Mouse (Mus musculus): ENCODE measurements around the gene Rgs3.
A peak's percentile ranks its signal among the peaks of the same experiment; 100 is the strongest.

Rgs3 gene

DNA sequence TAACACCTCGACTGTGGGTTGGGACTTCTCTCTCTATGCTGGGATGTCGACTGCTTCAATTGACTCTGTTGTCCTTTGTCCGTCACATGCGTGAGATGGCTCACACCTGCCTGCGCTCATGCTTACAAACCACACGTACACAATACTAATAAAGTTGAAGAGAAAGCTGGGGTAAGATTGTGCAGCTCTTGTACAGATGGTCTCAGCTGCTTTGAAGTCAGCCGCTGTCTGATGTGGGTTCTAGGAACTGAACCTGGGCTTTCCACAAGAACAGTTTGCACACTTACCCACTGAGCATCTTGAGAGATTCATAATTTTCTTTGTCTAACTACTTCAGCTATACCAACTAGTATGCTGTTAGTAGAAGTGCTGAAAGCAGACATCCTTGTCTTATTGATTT lies 7.7 kb upstream of the Rgs3 start:
- peak; percentile 35 for DNase-seq (ENCODE audit: low read depth)

DNA sequence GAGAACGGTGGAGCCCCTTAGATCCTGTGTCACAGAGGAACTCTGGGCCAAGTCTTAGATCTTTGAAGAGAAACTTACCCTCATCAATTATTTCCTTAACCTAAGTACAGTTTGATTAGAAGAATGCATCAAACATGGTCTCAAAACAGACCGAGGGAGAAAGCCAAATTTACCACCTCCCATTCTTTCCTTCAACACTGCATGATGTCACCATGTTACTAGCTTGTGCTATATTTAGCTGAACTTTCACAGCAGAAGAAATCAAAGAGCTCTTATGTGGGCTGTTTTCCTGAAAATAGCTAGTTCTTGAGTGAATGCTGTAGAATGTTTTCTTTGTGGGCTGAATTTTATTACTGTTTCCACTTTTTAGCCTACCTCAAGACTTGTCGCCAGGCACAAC lies 2.2 kb upstream of the Rgs3 start:
- DNase-seq (ENCODE audit: low read depth) = no peak

DNA sequence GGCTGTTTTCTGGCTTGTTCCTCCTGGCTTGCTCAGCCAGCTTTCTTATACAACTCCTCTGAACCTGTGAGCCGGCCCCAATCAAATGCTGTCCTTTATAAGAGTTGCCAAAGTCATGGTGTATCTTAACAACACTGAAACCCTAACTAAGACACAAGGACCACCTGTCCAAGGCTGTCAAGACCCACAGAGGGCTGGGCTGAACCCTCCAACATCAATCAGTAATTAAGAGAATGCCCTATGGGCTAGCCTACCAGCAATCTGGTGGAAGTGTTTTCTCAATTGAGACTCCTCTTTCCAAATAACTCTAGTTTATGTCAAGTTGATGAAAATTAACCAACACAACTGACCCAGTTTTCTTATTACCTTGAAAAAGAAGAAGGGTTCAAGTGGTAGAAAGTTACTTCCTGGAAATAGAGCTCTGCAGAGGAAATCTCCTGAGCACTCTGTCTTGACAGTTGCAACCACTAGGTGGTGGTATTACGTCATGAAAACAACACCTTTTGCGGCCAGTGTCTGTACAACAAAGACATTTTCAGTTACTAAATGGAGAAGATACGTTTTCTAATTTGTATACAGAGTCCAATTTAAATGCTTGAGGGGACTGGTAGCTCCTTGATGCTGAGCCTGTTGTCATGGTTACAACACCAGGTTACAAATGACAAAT lies 1.4 kb downstream of the Rgs3 start:
- DNase-seq (ENCODE audit: low read depth) = peak; percentile 96

GRCm38 (mm10) chr4:62561630-62562001 lies 2.0 kb downstream of the Rgs3 start:
- no peak for DNase-seq (ENCODE audit: low read depth)

DNA sequence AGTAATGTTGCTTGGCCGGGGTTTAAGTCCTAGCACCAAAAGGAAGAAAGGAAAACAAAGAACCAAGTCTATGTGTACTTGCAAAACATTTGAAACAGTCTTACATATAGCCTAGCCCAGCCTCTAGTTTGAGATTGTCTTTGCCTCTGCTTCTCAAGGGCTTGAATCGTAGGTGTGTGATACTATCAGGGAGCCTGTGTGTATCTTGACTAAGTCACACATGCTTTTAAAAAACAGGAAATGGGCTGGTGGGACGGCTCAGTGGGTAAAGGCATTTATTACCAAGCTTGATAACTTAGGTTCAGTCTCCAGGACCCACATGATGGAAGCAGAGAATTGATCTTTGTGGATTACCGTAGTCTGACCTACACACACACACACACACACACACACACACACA lies 2.4 kb downstream of the Rgs3 start:
- DNase-seq (ENCODE audit: low read depth) = peak; percentile 84

DNA sequence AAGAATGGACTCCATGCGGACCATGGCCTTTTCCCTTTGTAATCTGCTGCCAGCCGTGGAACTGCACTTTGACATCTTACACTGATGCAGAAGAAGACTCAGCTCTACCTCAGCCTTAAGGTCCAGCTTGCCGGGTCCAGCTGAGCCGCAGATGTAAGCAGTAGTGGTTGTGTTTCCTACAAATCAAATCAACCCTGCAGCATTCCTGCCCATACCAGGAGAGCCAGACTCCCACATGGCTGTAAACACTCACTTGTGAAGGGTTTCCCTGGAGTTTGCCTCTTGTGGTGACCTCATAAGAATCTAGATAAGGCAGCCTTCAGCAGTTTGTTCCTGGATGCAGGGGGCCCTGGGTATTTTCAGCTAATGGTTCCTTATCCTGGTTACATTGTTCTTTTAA lies 6.9 kb downstream of the Rgs3 start:
- DNase-seq (ENCODE audit: low read depth) = no peak

GRCm38 (mm10) chr4:62567696-62568095 lies 8.0 kb downstream of the Rgs3 start:
- no peak for DNase-seq (ENCODE audit: low read depth)

- no peak for DNase-seq (ENCODE audit: low read depth)
Observed at GRCm38 (mm10) chr4:62568359-62568758, 8.7 kb downstream of the Rgs3 start.

DNA sequence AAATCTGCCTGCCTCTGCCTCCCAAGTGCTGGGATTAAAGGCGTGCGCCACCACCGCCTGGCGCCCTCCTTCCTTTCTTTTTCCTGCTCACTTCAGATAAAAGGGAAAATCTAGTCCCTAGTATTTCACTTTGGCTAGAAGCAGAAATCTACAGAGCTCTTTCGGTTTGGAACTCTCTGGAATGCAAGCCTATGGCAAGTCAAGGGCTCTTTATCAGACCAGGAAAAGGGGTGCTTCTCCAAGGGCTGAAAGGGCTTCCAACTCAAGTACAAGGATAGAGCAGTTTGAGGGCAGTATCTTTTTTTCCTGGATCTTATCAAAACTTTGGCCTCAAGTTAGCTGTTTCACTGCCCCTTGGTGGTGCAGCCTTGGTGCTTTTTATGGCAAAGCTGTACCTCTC lies 10.0 kb downstream of the Rgs3 start:
- DNase-seq (ENCODE audit: low read depth) = no peak

GRCm38 (mm10) chr4:62570029-62570428 lies 10.4 kb downstream of the Rgs3 start:
- DNase-seq (ENCODE audit: low read depth) = no peak

- DNase-seq (ENCODE audit: low read depth) = no peak
Observed at GRCm38 (mm10) chr4:62582365-62583264, 23.0 kb downstream of the Rgs3 start.

DNA sequence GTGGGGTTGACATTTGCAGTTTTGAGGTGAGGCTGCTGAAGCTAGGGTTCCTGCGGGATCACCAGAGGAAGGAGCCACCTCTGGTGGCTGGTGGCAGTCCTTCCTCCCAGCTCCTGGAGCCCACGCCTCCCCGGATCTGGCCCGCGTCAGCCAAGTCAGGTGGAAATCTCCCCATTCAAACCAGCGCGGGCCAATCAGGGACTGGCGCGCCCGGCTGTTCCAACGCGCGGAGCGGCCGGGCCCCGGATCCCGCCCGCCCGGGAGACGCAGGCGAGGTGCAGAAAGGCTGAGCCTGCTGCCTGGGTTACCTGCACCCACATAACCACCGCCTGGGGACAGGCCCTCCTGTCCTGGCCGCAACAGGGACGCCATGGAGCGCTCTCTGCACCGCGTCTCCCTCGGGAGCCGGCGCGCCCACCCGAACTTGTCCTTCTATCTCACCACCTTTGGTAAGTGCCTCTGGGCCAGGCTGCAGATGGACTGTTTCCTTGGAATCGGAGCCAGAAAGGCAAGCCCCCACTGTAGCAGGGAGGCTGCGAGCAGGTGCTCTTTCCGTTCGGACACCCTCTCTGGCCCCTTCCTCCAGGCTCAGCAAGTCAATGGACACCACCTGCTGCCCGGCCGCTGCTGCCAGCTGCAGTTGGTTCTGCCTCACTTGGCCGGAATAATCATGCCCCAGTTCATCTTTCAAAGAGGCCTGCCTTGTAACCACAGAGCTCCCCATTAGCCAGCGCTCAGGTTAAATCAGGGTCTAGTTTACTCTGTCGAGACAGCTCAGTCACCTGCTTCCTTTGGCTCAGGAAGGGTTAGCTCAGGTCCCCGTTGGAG lies 23.8 kb downstream of the Rgs3 start:
- DNase-seq (ENCODE audit: low read depth) = peak; percentile 86

DNA sequence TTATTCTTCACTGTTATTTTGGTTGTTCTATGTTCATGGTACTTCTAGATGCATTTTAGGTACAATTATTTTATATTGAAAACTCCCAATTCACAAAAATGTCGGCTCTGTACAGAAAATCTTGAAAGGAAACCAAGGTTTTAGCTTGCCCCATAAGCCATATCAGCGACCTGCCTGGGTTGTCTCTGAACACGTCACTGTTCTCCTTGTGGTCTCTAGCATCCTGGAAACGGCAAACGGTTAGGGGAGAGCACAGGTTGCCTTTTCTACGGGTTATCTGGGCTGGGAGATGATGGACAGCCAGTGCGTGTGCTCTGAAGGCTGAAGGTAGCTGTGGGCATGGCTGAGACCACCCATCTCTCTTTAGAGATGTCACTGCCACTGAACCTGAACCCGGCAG lies 27.4 kb downstream of the Rgs3 start:
- DNase-seq (ENCODE audit: low read depth) = peak; percentile 69

DNA sequence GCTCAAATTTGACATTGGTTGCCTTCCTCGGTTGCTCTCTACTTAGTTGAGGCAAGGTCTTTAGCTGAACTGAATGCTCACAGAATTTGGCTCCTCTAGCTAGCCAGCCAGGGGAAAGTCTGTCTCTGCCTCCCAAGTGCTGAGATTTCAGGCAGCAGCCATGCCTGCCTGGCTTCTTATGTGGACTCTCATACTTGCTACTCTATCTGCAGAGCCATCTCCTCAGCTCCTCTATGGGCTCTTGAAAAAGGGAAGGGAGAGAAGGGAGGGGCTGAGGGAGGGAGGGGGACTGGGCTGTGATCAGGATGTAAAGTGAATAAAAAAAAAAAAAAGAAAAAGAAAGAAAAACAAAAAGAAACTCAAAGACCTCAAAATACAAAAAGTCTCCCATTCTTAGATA lies 31.2 kb downstream of the Rgs3 start:
- DNase-seq (ENCODE audit: low read depth) = peak; percentile 46

- DNase-seq (ENCODE audit: low read depth) = peak; percentile 38
Observed at GRCm38 (mm10) chr4:62591326-62591725, 31.7 kb downstream of the Rgs3 start.

GRCm38 (mm10) chr4:62593546-62594240 lies 34.0 kb downstream of the Rgs3 start:
- DNase-seq (ENCODE audit: low read depth) = peak; percentile 86

- DNase-seq (ENCODE audit: low read depth) = no peak
Observed at GRCm38 (mm10) chr4:62594442-62594841, 34.8 kb downstream of the Rgs3 start.

- no peak for DNase-seq (ENCODE audit: low read depth)
Observed at GRCm38 (mm10) chr4:62596051-62596450, 36.4 kb downstream of the Rgs3 start.

DNA sequence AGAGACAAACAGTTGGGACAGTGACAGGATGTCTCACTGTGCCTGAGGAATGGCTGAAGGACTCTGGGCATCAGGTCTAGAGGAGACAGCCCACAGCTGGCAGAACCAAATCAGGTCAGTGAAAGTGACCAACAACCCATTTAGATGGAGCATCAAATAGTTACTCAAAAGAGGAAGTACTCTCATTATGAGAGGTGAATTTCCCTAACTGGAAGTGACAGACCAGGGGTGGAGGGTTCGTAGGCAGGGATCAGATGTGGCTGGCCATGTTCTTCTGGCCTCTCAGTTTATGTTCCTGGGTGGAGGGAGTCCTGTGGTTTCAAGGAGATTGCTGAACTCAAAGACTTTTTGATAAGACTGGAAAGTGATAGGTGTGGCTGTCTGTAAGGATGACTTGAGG lies 40.9 kb downstream of the Rgs3 start:
- DNase-seq (ENCODE audit: low read depth) = peak; percentile 25

GRCm38 (mm10) chr4:62603607-62604006 lies 44.0 kb downstream of the Rgs3 start:
- DNase-seq (ENCODE audit: low read depth) = no peak

DNA sequence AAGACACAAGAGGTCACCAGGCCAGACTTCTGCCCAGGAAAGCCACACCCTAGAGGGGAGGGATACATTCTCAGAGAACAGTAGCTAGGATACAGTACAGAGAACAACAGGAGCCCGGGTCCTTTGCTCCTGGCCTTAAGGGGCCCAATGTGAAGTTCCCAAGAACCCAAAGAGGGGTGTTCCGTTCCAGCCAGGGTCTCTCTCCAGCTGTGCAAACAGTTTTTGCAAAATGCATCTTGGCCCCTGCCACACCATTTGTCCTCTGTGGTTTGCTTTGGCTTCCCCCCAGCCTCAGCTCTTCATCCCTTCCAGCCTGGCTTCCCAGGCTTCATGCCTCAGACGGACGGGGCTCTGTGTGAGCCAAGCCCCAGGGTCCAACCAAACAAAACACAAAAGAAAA lies 44.4 kb downstream of the Rgs3 start:
- DNase-seq (ENCODE audit: low read depth) = no peak

Data from induced T-regulatory cell, adult 2 months (primary cell).